Mouse (Mus musculus): ENCODE results near the gene Hlx.

The Hlx gene

GRCm38 (mm10) chr1:184716117-184716516 lies 16.3 kb downstream of the Hlx start:
- DNase-seq (ENCODE audit: low read depth in 1 of 2, low spot score in 2 of 2), result no peak

DNA sequence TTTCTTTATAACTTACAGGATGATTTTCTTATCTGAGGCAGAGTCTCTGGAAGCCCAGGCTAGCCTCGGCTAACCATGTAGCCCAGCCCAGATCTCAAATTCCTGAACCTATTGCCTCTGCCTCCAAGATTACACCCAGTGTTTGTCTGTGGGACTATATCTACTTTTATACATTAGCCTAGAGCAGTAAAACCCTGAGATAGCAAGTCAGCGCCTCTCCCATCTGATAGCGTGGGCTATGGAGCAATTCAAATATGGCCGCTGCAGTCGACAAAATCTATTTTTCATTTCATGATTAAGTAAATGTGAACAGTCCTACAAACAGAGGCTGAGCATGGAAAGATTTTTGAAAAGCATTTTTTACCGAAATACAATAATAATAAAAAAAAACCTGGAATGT lies 16.7 kb downstream of the Hlx start:
- DNase-seq (ENCODE audit: low read depth in 1 of 2, low spot score in 2 of 2), result no peak

DNA sequence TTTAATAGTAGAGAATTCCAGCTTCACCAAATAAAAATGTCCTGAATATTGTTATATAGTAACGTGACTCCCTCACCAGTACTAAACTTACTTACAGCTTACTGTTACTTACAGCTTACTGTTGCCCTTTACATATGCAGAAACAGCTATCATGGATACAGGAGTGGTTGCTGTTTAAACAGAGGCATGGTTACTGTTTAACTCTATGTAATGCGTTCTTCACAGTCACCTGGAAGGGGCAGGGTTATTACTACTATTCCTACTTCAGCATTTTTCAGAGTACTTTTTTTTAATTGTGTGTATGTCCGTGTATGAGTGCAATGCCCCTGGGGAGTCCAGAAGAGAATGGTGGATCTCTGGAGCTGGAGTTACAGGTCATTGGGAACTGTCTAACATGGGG lies 17.9 kb downstream of the Hlx start:
- no peak for DNase-seq (ENCODE audit: low read depth in 1 of 2, low spot score in 2 of 2)

GRCm38 (mm10) chr1:184713716-184714115 lies 18.7 kb downstream of the Hlx start:
- DNase-seq (ENCODE audit: low read depth in 1 of 2, low spot score in 2 of 2), result no peak

- DNase-seq (ENCODE audit: low read depth in 1 of 2, low spot score in 2 of 2), result no peak
Measured at GRCm38 (mm10) chr1:184707532-184708248, 24.7 kb downstream of the Hlx start.

DNA sequence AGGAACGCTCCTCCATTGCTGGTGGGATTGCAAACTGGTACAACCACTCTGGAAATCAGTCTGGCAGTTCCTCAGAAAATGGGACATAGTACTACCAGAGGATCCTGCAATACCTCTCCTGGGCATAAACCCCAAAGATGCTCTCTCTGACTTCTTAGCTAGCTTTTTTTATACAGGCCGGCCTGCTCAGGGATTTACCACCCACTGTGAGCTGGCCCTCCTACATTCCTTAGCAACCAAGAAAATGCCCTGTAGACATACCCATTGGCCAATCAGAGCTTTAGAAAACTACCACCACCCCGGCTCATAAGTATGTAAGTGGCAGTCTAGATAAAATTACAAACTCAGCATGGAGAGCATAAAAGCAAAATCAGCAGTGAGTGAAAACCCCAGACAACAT lies 27.5 kb downstream of the Hlx start:
- DNase-seq (ENCODE audit: low read depth in 1 of 2, low spot score in 2 of 2), result no peak

DNA sequence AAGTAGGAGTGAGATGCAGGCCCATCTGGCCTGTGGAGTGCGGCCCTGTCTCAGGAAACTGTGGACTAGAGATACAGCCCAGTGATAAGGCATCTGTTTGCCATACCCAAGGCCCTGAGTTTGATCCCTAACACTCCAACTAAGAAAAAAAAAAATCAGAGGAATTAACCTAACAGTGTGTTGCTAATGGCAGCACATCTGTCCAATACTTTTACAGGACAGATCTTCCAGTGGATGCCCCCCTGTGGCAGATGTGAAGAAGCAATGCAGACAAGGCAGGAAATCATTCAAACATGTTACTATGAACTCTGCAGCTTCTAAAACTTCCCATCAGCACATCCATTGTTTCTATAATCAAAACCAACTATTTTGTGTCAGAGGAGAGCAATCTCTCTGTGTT lies 33.1 kb downstream of the Hlx start:
- no peak for DNase-seq (ENCODE audit: low read depth in 1 of 2, low spot score in 2 of 2)

GRCm38 (mm10) chr1:184695451-184695850 lies 37.0 kb downstream of the Hlx start:
- no peak for DNase-seq (ENCODE audit: low read depth in 1 of 2, low spot score in 2 of 2)

DNA sequence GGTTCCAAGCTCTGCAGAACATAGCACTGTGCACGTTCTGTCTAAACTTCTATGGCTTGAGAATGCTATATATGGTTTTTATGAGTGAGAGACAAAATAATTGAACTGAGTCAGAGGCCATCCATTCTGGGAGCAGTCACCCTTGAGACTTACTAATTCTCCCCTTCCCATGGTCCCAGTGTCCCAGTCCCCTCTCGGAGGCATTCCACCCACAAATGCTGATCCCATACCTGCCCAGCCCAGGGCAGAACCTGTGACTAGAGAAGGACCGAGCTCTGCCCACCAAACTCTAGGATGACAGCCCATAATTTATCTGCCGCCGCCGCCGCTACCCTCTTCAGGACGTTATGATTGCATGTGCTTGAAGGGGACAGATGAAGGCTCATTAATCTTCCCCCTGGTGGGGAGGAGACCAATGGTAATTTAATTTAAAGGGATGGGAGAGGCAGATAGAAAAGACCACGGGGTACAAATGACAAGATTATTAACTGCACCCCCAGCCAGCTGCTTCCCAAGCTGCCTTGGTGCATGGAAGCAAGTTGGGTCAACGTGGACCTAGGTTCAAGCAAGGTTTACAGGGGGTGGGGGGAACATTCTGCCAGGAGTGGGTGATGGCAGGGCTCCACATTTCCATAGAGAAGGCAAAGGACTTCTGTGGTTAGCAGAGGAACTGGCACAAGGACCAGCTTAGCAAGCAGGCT lies 40.1 kb downstream of the Hlx start:
- no peak for DNase-seq (ENCODE audit: low read depth in 1 of 2, low spot score in 2 of 2)

- no peak for DNase-seq (ENCODE audit: low read depth in 1 of 2, low spot score in 2 of 2)
Measured at GRCm38 (mm10) chr1:184691240-184691639, 41.2 kb downstream of the Hlx start.

GRCm38 (mm10) chr1:184688026-184688425 lies 44.4 kb downstream of the Hlx start:
- DNase-seq (ENCODE audit: low read depth in 1 of 2, low spot score in 2 of 2), result no peak

DNA sequence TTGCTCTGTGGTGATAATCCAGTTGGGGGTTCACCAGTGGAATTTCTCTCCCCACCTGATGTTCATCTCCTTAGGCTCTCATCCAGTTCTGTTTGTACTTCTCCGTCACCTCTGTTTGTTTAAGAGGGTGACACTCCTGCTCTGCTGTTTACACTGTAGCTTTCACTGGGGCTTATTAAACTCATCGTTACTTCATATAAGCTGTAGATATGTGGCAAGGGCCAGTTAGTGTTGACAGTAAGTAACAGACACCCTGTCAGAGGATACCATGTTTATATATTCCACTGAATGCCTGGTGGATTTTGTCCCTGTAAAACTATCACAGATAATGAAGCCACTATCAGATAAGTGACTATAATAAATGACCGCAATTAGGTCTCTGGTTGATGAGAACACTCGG lies 44.9 kb downstream of the Hlx start:
- no peak for DNase-seq (ENCODE audit: low read depth in 1 of 2, low spot score in 2 of 2)

DNA sequence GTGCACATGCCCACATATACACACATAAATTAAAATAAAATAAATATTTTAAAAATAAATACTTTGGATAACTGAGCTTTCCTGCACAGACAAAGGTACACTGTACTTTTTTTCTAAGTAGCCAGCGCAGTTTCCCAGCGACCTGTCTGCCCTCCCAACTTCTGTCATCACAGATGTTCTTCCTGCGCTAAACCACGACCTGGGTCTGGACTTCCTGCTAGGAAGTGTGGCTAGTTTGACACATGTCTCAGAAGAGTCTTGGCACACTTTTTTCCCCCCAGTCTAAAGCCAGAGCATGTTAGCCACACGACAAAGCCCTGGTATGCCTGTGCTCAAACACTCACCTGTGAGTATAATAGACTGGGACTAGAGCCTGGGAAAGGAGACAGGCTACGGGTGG lies 48.9 kb downstream of the Hlx start:
- DNase-seq (ENCODE audit: low read depth in 1 of 2, low spot score in 2 of 2), result no peak

DNA sequence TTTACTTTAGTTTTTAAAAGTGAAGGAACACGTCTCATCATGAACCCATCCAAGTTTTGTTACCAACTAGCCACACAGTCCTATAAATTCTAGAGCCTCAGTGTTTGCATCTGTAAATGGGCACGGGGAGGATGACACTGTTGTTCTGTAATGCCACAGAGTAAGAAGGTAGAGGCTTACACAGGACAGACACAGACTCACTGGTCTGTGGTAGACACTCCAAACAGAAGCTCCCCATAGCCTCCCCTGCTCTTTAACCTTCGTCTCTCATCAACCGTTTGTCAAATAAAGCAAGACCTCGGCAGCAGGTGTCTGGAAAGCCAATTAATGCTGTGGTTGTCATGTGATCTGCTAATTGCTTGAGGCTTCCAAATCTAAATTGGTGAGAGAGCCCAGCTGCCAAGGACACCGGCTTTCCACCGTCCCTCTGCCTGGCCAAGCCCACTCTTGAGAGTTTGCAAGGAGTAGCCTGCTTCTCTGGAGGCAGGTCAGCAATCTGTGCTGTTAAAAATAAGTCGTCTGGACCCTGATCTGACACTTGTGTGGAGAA lies 52.9 kb downstream of the Hlx start:
- DNase-seq (ENCODE audit: low read depth in 1 of 2, low spot score in 2 of 2), result no peak

GRCm38 (mm10) chr1:184677641-184678040 lies 54.8 kb downstream of the Hlx start:
- no peak for DNase-seq (ENCODE audit: low read depth in 1 of 2, low spot score in 2 of 2)

Data from monocyte, adult 2 months (primary cell).